Mouse (Mus musculus): Measurements from ENCODE around the gene Sirt2. TPM values are rescaled to one million over a fixed set of nuclear protein-coding genes. Genes with fewer than 3 reads are reported as not detected.
A peak's percentile ranks its signal among the peaks of the same experiment; 100 is the strongest.

The Sirt2 gene
- total RNA-seq, 2 experiments from 2014 or later = 119 to 122 TPM

- no peak overlapping the region for H3K4me3 ChIP-seq
- DNase-seq (ENCODE audit: extremely low spot score in 1 of 2, low spot score in 2 of 2) = no peak
- intact Hi-C loops (cut with DNase I) = no loop called here
- H3K27ac ChIP-seq = no peak overlapping the region
- TF ChIP-seq CTCF (IDR thresholded peaks at IDR 0.05) = no peak
Observed at GRCm38 (mm10) chr7:28733211-28733610, 33.3 kb upstream of the Sirt2 start.

- intact Hi-C loops (cut with DNase I) = no loop called here
- Histone ChIP-seq H3K27ac (no peak overlapping the region), H3K4me3 (no peak overlapping the region)
- no peak for TF ChIP-seq CTCF (IDR thresholded peaks at IDR 0.05)
- DNase-seq (ENCODE audit: extremely low spot score in 1 of 2, low spot score in 2 of 2) = no peak
Observed at GRCm38 (mm10) chr7:28735701-28736100, 30.8 kb upstream of the Sirt2 start.

DNA sequence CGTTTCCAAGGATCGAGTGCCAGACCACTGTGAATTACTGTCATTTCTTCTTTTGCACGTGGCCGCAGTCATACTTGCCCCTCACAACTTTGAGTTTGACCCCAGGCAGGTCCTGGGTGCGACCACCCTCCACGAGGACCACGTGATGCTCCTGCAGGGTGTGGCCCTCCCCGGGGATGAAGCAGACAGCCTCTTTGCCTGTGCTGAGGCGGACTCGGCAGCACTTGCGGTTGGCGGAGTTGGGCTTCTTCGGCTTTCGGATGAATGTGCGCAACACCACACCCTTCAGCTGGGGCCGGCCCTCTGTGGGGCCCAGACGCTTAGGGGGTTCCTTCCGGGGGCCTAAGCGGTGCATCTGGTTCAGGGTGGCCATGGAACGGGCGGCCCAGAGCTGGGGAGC is 26.7 kb upstream of the Sirt2 start:
- no peak for TF ChIP-seq CTCF (IDR thresholded peaks at IDR 0.05)
- DNase-seq (ENCODE audit: extremely low spot score in 1 of 2, low spot score in 2 of 2) = no peak
- no peak overlapping the region for H3K4me3 ChIP-seq
- no peak overlapping the region for H3K27ac ChIP-seq
- intact Hi-C loops (cut with DNase I) = no loop called here

DNA sequence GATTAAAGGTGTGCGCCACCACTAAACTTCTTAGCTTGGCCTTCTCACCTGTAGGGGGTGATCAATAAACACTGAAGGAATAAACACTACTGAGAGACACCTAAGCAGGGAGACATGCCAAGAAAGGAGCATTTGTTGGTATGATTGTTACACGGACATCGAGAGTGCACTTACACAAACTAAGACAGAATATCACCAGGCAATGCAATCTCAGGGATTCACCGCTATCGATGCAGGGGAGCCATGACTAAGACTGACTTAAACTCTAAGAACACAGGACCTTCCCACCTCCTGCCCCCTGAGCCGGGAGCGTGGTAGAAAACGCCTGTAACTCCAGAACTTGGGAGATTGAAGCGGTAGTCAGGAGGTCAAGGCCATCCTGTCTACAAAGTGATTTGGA is 25.6 kb upstream of the Sirt2 start:
- no peak; the same call in 1 of the 2 replicates for TF ChIP-seq CTCF (IDR thresholded peaks at IDR 0.05)
- intact Hi-C loops (cut with DNase I) = no loop called here
- peak overlapping the region; percentile 82 for H3K27ac ChIP-seq

DNA sequence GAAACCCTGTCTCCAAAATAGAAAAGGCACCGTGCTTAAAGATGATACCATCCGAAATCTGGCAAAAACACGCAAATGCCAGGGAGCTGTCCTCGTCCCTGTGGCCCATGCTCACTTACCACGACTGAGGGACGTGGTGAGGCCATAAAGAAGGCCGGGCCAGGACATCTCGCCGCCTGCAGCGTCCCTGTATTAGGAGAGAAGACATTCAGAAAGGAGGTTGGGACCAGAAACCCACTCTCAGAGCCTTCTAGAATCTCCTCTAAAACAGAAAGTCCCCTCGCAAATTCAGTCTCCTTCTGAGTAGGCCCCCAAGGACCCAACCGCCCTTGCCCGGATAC is 25.2 kb upstream of the Sirt2 start:
- intact Hi-C loops (cut with DNase I) = no loop called here
- Histone ChIP-seq H3K4me3 (peak overlapping the region; percentile 64), H3K27ac (peak overlapping the region; percentile 82)
- DNase-seq (ENCODE audit: extremely low spot score in 1 of 2, low spot score in 2 of 2) = no peak
- TF ChIP-seq CTCF (IDR thresholded peaks at IDR 0.05) = no peak

More for the DNA sequence above, 25.6 kb upstream of the Sirt2 start:
- H3K4me3 ChIP-seq = peak overlapping the region; percentile 64
- no peak for DNase-seq (ENCODE audit: extremely low spot score in 1 of 2, low spot score in 2 of 2)

DNA sequence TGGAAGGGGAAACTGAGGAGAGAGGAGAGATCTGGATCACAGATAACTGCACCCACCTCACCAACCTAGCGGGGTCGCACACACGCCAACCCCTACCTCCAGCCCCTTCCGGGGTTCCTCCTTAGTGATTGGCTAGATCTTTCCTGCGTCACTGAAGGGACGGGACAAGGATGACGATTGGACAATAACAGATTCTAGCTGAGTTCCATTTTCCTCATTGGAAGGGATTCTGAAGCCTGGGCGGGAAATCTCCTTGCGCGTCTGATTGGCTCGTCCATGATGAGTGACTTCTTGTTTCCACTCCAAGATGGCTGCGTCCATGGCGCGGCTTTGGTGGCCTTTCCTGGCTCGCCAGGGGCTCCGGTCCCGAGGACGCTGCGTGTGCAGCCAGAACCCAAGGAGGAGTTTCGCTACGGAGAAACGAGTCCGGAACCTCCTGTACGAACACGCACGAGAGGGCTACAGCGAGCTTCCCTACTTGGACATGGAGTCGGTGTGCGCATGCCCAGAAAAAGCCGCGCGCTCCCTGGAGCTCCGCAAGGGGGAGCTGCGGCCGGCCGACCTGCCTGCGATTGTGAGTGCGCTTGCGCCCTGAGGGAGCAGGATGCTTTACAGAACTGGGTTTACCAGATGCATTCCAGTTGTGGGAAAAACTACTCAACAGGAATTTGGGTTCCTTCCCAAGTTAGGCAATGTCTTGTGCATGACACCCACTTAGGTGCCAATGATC is 24.7 kb upstream of the Sirt2 start, which contains the start of the genes Mrps12 and Sars2:
TSS of gene Mrps12 (minus strand) at position 112 of the 730 bp plus-strand sequence.
TSS of gene Sars2 (plus strand) at position 284 of the 730 bp plus-strand sequence.
- H3K27ac ChIP-seq = peak within 1 kb of the TSS; percentile 94
- peak; percentile 95 for TF ChIP-seq CTCF (IDR thresholded peaks at IDR 0.05)
- H3K4me3 ChIP-seq = peak within 1 kb of the TSS; percentile 64
- intact Hi-C loops (cut with DNase I) = no loop called here
- peak; percentile 93 to 95 for DNase-seq (ENCODE audit: extremely low spot score in 1 of 2, low spot score in 2 of 2)

DNA sequence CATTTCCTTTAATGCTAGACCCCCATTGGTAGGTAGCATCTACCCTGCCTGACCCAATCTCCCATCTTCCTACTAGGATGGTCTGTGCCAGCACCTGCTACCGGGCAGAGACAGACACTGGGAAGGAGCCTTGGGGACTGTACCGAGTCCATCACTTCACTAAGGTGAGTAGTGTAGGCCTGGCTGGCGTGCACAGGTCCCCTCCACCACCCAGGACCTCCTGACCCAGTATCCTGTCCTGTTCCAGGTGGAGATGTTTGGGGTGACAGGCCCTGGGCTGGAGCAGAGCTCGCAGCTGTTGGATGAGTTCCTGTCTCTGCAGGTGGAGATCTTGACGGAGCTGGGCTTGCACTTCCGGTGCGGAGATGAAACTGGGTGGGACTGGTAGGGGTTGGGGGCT is 16.6 kb upstream of the Sirt2 start:
- Histone ChIP-seq H3K27ac (no peak overlapping the region), H3K4me3 (no peak overlapping the region)
- no peak for DNase-seq (ENCODE audit: extremely low spot score in 1 of 2, low spot score in 2 of 2)
- intact Hi-C loops (cut with DNase I) = no loop called here
- no peak for TF ChIP-seq CTCF (IDR thresholded peaks at IDR 0.05)

GRCm38 (mm10) chr7:28756079-28756478 is 10.5 kb upstream of the Sirt2 start, which contains the start of gene Ccer2:
Gene Ccer2, plus strand, starts transcription at chr7:28756174.
- no peak for TF ChIP-seq CTCF (IDR thresholded peaks at IDR 0.05)
- peak within 1 kb of the TSS; percentile 19; the same call in 1 of the 2 replicates for H3K4me3 ChIP-seq
- no peak for DNase-seq (ENCODE audit: extremely low spot score in 1 of 2, low spot score in 2 of 2)
- intact Hi-C loops (cut with DNase I) = no loop called here
- H3K27ac ChIP-seq = no peak within 1 kb of the TSS

GRCm38 (mm10) chr7:28758623-28759022 is 7.9 kb upstream of the Sirt2 start:
- H3K4me3 ChIP-seq = no peak overlapping the region
- intact Hi-C loops (cut with DNase I) = no loop called here
- DNase-seq (ENCODE audit: extremely low spot score in 1 of 2, low spot score in 2 of 2) = no peak
- TF ChIP-seq CTCF (IDR thresholded peaks at IDR 0.05) = no peak
- no peak overlapping the region for H3K27ac ChIP-seq

DNA sequence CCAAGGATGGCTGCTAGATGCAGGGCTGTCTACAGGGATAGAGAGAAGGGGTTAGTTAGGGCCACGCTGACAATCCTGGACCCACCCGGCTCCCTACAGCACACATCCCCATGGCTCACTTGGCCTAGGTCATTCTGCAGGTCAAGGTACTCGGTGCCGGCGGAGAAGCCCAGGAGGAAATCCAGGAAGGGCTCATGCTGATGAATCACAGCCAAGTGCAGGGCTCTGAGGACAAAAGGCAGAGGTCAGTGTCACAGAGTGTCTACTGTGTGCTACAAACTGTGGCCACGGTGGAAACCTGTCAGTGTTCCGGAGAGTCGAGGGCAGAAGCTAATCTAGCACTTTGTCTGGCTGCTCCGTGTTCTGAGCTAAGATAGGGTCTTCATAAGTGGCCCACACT is 4.6 kb upstream of the Sirt2 start:
- intact Hi-C loops (cut with DNase I) = no loop called here
- H3K4me3 ChIP-seq = no peak overlapping the region
- TF ChIP-seq CTCF (IDR thresholded peaks at IDR 0.05) = no peak
- H3K27ac ChIP-seq = no peak overlapping the region
- no peak for DNase-seq (ENCODE audit: extremely low spot score in 1 of 2, low spot score in 2 of 2)

- no peak for TF ChIP-seq CTCF (IDR thresholded peaks at IDR 0.05)
- H3K4me3 ChIP-seq = peak overlapping the region; percentile 75; the same call in 1 of the 2 replicates
- intact Hi-C loops (cut with DNase I) = no loop called here
- no peak for DNase-seq (ENCODE audit: extremely low spot score in 1 of 2, low spot score in 2 of 2)
- H3K27ac ChIP-seq = no peak overlapping the region
Observed at GRCm38 (mm10) chr7:28765211-28765610, 1.3 kb upstream of the Sirt2 start.

DNA sequence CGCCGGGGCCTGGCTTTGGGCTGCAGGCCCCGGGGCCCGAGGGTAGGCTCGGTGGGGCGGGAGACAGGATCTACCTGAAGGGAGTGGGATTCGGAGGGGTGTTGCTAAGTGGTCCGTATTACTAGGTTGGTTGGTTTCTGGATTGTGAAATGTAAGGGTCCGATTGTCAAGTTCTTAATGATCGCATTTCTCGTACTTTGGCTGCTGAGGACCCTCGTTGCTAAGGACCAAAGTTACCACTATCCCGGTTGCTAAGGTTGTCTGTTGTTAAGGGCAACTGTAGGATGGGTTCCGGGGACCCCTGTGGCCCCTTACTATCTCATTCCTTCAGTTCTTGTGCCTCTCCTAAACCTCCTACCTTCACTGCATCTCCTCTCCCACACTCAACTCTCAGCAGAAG is 375 bp downstream of the Sirt2 start:
- no peak for DNase-seq (ENCODE audit: extremely low spot score in 1 of 2, low spot score in 2 of 2)
- peak overlapping the region; percentile 83 for H3K27ac ChIP-seq
- no peak for TF ChIP-seq CTCF (IDR thresholded peaks at IDR 0.05)
- H3K4me3 ChIP-seq = peak overlapping the region; percentile 75
- intact Hi-C loops (cut with DNase I) = no loop called here

DNA sequence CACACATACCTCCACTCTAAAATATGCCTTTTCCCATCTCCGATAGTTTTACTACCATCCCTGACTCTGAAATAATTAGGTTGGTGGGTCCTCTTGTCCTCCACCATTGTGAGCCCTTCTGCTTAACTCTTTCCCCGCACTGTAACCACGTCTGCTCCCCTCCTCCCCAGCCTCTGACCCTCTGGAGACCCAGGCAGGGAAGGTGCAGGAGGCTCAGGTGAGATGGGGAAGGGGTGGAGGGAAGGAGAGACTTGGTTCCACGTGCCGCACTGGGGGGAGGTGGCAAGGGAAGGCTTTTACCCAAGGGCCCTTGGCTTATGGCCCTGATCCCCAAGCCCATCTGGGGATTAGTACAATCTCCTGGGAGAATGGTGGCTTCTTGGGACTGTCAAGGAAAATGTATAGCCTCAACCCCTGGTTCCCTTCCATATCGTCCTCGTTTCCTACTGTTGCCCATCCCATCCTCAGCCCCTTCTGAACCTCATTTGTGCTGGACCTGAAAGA is 979 bp downstream of the Sirt2 start, which contains the start of gene Nfkbib:
TSS of gene Nfkbib (minus strand) at position 51 of the 504 bp plus-strand sequence.
- no peak for DNase-seq (ENCODE audit: extremely low spot score in 1 of 2, low spot score in 2 of 2)
- Histone ChIP-seq H3K4me3 (peak within 1 kb of the TSS; percentile 75), H3K27ac (peak within 1 kb of the TSS; percentile 94)
- no peak for TF ChIP-seq CTCF (IDR thresholded peaks at IDR 0.05)
- intact Hi-C loops (cut with DNase I) = no loop called here

All from left cerebral cortex, adult 2 months (tissue).